Mouse (Mus musculus) G1E (cell line): Measurements from ENCODE around the gene Mb21d2.

ENCODE experiments used
- CTCF ChIP-seq: IDR thresholded peaks from 2 replicates; pipeline ENCODE4 v1.5.1; 2012; ENCODE audit warnings: low read depth, low read length, inconsistent platforms, mixed read lengths
- GATA1 ChIP-seq: IDR thresholded peaks from 2 replicates; pipeline ENCODE4 v1.6.1; 2012; ENCODE audit warnings: borderline replicate concordance, low read length, inconsistent platforms, mixed read lengths
- POLR2AphosphoS5 ChIP-seq: IDR thresholded peaks from 2 replicates; pipeline ENCODE4 v1.6.1; 2012; ENCODE audit warnings: low read depth, low read length, inconsistent platforms; ENCODE audit not compliant: insufficient replicate concordance
- TAL1 ChIP-seq: conservative IDR thresholded peaks from 2 replicates; pipeline ENCODE4 v1.6.1; 2012; ENCODE audit warnings: low read depth, low read length, inconsistent platforms, mixed read lengths

- TF ChIP-seq CTCF, result no peak
- TF ChIP-seq GATA1, result no peak
- TF ChIP-seq TAL1, result no peak
- TF ChIP-seq POLR2AphosphoS5, result no peak
Measured at GRCm38 (mm10) chr16:28962987-28963386, 33.5 kb upstream of the Mb21d2 start.
